Mouse (Mus musculus): ENCODE data around the gene 1700113H08Rik.

- TF ChIP-seq EP300 (IDR thresholded peaks at IDR 0.05; ENCODE audit: low read depth) (no peak), CTCF (IDR thresholded peaks at IDR 0.05; ENCODE audit: low read depth) (no peak)
Measured at GRCm38 (mm10) chr10:87101951-87102320, 44.1 kb downstream of the 1700113H08Rik start.

Data from liver, embryonic 14.5 days (tissue).